Mouse (Mus musculus): Measurements from ENCODE around the gene Fam234a. TPM values are rescaled to one million over a fixed set of nuclear protein-coding genes. Genes with fewer than 3 reads are reported as not detected.

Fam234a gene
- 10 to 100 TPM; 65.5 to 77.1 TPM for total RNA-seq (2023)

GRCm38 (mm10) chr17:26244101-26244841 is at the start of gene Fam234a:
Fam234a (minus strand) TSS chr17:26244242.

GRCm38 (mm10) chr17:26252539-26253251 is 8.7 kb upstream of the Fam234a start, which contains the start of gene Luc7l:
Luc7l (plus strand) TSS chr17:26252896.

GRCm38 (mm10) chr17:26207686-26208085 is 36.4 kb downstream of the Fam234a start, which contains the start of gene Arhgdig:
Arhgdig (minus strand) TSS chr17:26207786.

GRCm38 (mm10) chr17:26202737-26203136 is 41.3 kb downstream of the Fam234a start, which contains the start of gene Rgs11:
Rgs11 (plus strand) TSS chr17:26202951.

GRCm38 (mm10) chr17:26198892-26199291 is 45.1 kb downstream of the Fam234a start, which contains the start of gene Pdia2:
Pdia2 (minus strand) TSS chr17:26199087.

Other genes starting within 250 kb of the Fam234a start
- gene Rab11fip3, start 174.7 kb downstream of the Fam234a start, total RNA-seq (2023): 1 to 10 TPM; 1.7 to 1.9 TPM
- gene Decr2, start 153.9 kb downstream of the Fam234a start, total RNA-seq (2023): 1 to 10 TPM; 3.8 to 4.5 TPM
- gene Nme4, start 148.6 kb downstream of the Fam234a start, total RNA-seq (2023): 1 to 10 TPM; 5.3 to 5.4 TPM
- 10 to 100 TPM; 66.8 to 74.8 TPM for gene Tmem8, start 130.9 kb downstream of the Fam234a start, total RNA-seq (2023)
- gene Mrpl28, start 120.7 kb downstream of the Fam234a start, total RNA-seq (2023): 10 to 100 TPM; 34.5 to 41.7 TPM
- gene Axin1, start 105.6 kb downstream of the Fam234a start, total RNA-seq (2023): 10 to 100 TPM; 37.0 to 40.7 TPM
- 1 to 10 TPM; 4.4 to 8.5 TPM for gene Pdia2, start 45.2 kb downstream of the Fam234a start, total RNA-seq (2023)
- gene Rgs11, start 41.3 kb downstream of the Fam234a start, total RNA-seq (2023): not detected
- gene Arhgdig, start 36.5 kb downstream of the Fam234a start, total RNA-seq (2023): under 1 TPM; 0.55 to 0.57 TPM
- 10 to 100 TPM; 36.2 to 36.9 TPM for gene Luc7l, start 8.7 kb upstream of the Fam234a start, total RNA-seq (2023)
- gene Neurl1b, start 170.6 kb upstream of the Fam234a start, total RNA-seq (2023): 10 to 100 TPM; 14.6 to 15.3 TPM